Mouse (Mus musculus): ENCODE results near the gene Padi1. TPM values are rescaled to one million over a fixed set of nuclear protein-coding genes. Genes with fewer than 3 reads are reported as not detected.

Gene Padi1
- polyA plus RNA-seq, 1 experiment from 2014 or later: 0.28 TPM

- no peak overlapping the region for H3K27ac ChIP-seq (replicated peaks; ENCODE audit: low read depth, low read length)
- no peak for DNase-seq (ENCODE audit: low spot score)
- WGBS: 36% methylated on average over 4 of the region's 4 CpGs
- no peak overlapping the region for H3K9ac ChIP-seq (ENCODE audit: low read length)
- H3K9me3 ChIP-seq (ENCODE audit: control insufficient read depth, low read length): no peaks in the 10 kb centered on the region
- no peak for ATAC-seq (ENCODE audit: insufficient number of reproducible peaks, low FRiP score, low TSS enrichment, low read depth)
- no peak overlapping the region for H3K4me2 ChIP-seq (ENCODE audit: low read depth, severe bottlenecking)
- no peaks in the 10 kb centered on the region for H3K36me3 ChIP-seq (ENCODE audit: control insufficient read depth, insufficient read depth, low read length)
- no peak overlapping the region for H3K4me3 ChIP-seq (ENCODE audit: low read depth, low read length)
- no peaks in the 10 kb centered on the region for H3K4me1 ChIP-seq (ENCODE audit: control insufficient read depth, insufficient read depth, low read length)
- no peaks in the 10 kb centered on the region for H3K27me3 ChIP-seq (ENCODE audit: control insufficient read depth, insufficient read depth, low read length)
These were observed 74.5 kb downstream of the Padi1 start for GRCm38 (mm10) chr4:140771091-140771490.

DNA sequence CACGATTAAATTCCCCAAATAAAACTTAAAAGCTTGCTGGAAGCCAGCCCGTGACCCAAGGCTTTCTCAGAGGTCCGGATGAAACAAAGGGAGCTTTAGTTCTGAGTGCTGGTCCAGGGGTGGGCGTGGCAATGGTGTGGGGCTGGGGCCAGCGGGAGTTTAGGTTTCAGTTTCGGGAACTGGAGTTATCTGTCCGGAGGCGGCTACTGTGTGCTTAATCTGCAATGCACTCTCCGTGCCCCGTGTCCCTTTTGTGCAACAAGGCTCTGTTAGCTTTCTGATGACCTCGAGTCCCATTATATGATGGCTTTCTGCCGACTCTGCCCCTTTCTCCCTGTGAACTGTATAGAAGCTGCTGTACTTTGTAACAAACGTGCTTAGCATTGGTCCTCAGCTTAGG lies 75.1 kb downstream of the Padi1 start:
- DNase-seq (ENCODE audit: low spot score) (peak; percentile 49), ATAC-seq (ENCODE audit: insufficient number of reproducible peaks, low FRiP score, low TSS enrichment, low read depth) (no peak)
- Histone ChIP-seq H3K27ac (replicated peaks; ENCODE audit: low read depth, low read length) (no peak overlapping the region), H3K4me2 (ENCODE audit: low read depth, severe bottlenecking) (peak overlapping the region; percentile 32), H3K4me1 (ENCODE audit: control insufficient read depth, insufficient read depth, low read length) (no peaks in the 10 kb centered on the region), H3K9me3 (ENCODE audit: control insufficient read depth, low read length) (no peaks in the 10 kb centered on the region), H3K4me3 (ENCODE audit: low read depth, low read length) (no peak overlapping the region), H3K27me3 (ENCODE audit: control insufficient read depth, insufficient read depth, low read length) (no peaks in the 10 kb centered on the region), H3K9ac (ENCODE audit: low read length) (no peak overlapping the region), H3K36me3 (ENCODE audit: control insufficient read depth, insufficient read depth, low read length) (no peaks in the 10 kb centered on the region)
- whole genome bisulfite sequencing: 30% methylated on average over 13 of the region's 13 CpGs

GRCm38 (mm10) chr4:140768973-140769372 lies 76.6 kb downstream of the Padi1 start:
- Histone ChIP-seq H3K4me2 (ENCODE audit: low read depth, severe bottlenecking) (no peak overlapping the region), H3K27me3 (ENCODE audit: control insufficient read depth, insufficient read depth, low read length) (no peaks in the 10 kb centered on the region), H3K36me3 (ENCODE audit: control insufficient read depth, insufficient read depth, low read length) (no peaks in the 10 kb centered on the region), H3K9me3 (ENCODE audit: control insufficient read depth, low read length) (no peaks in the 10 kb centered on the region), H3K4me3 (ENCODE audit: low read depth, low read length) (no peak overlapping the region), H3K27ac (replicated peaks; ENCODE audit: low read depth, low read length) (no peak overlapping the region), H3K9ac (ENCODE audit: low read length) (no peak overlapping the region), H3K4me1 (ENCODE audit: control insufficient read depth, insufficient read depth, low read length) (no peaks in the 10 kb centered on the region)
- DNase-seq (ENCODE audit: low spot score) (no peak), ATAC-seq (ENCODE audit: insufficient number of reproducible peaks, low FRiP score, low TSS enrichment, low read depth) (0 out of 2 replicates have a peak, but pooled peaks have one; percentile 47)
- 79% methylated on average over 5 of the region's 5 CpGs for WGBS

- Histone ChIP-seq H3K4me3 (ENCODE audit: low read depth, low read length) (no peak overlapping the region), H3K4me2 (ENCODE audit: low read depth, severe bottlenecking) (no peak overlapping the region), H3K27me3 (ENCODE audit: control insufficient read depth, insufficient read depth, low read length) (no peaks in the 10 kb centered on the region), H3K9me3 (ENCODE audit: control insufficient read depth, low read length) (no peaks in the 10 kb centered on the region), H3K27ac (replicated peaks; ENCODE audit: low read depth, low read length) (no peak overlapping the region), H3K9ac (ENCODE audit: low read length) (no peak overlapping the region), H3K36me3 (ENCODE audit: control insufficient read depth, insufficient read depth, low read length) (no peaks in the 10 kb centered on the region), H3K4me1 (ENCODE audit: control insufficient read depth, insufficient read depth, low read length) (no peaks in the 10 kb centered on the region)
- no peak for DNase-seq (ENCODE audit: low spot score)
- WGBS: 80% methylated on average over 3 of the region's 3 CpGs
- ATAC-seq (ENCODE audit: insufficient number of reproducible peaks, low FRiP score, low TSS enrichment, low read depth): no peak
These were observed 79.6 kb downstream of the Padi1 start for GRCm38 (mm10) chr4:140765936-140766335.

DNA sequence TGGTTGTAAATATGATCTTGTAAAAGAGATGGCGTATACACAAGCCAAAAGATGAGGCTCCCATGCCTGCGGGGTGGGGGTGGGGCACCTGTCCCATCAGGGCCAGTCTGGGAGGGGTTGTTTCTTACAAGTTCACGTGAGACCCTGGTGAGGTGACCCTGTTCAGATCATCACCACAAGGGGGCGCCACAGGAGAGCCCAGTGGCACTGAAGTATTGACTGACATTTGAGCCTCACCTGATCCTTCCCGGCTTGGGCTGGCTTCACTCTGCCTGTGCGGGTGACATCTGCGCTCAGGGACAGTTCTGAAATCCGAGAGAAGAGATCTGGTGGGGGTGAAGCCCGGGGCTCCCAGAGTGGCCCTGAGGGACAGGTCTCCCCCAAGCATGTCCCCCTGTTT lies 82.4 kb downstream of the Padi1 start:
- DNase-seq (ENCODE audit: low spot score): peak; percentile 81
- WGBS: 12% methylated on average over 9 of the region's 9 CpGs
- H3K4me2 ChIP-seq (ENCODE audit: low read depth, severe bottlenecking): no peak overlapping the region
- H3K9me3 ChIP-seq (ENCODE audit: control insufficient read depth, low read length): no peaks in the 10 kb centered on the region
- no peaks in the 10 kb centered on the region for H3K36me3 ChIP-seq (ENCODE audit: control insufficient read depth, insufficient read depth, low read length)
- H3K9ac ChIP-seq (ENCODE audit: low read length): no peak overlapping the region
- peaks cover under 1% of the 10 kb centered on the region for H3K4me1 ChIP-seq (ENCODE audit: control insufficient read depth, insufficient read depth, low read length)
- H3K4me3 ChIP-seq (ENCODE audit: low read depth, low read length): no peak overlapping the region
- no peaks in the 10 kb centered on the region for H3K27me3 ChIP-seq (ENCODE audit: control insufficient read depth, insufficient read depth, low read length)
- H3K27ac ChIP-seq (replicated peaks; ENCODE audit: low read depth, low read length): no peak overlapping the region
- ATAC-seq (ENCODE audit: insufficient number of reproducible peaks, low FRiP score, low TSS enrichment, low read depth): no peak

Other genes with a start within 250 kb of the Padi1 start
- 11.8 and 12.8 TPM in 2 replicates for gene Arhgef10l, start 179.8 kb downstream of the Padi1 start, polyA plus RNA-seq (2014; fragmentation: Nextera tagmentation; extraction: Ambion mirVana)
- gene Rcc2, start 145.2 kb downstream of the Padi1 start, polyA plus RNA-seq (2014; fragmentation: Nextera tagmentation; extraction: Ambion mirVana): 87.2 and 101 TPM in 2 replicates
- 0.11 TPM in 1 of 2 replicates, not detected in the other for gene Padi6, start 103.1 kb downstream of the Padi1 start, polyA plus RNA-seq (2014; fragmentation: Nextera tagmentation; extraction: Ambion mirVana)
- gene Padi4, start 71.5 kb downstream of the Padi1 start, polyA plus RNA-seq (2014; fragmentation: Nextera tagmentation; extraction: Ambion mirVana): 0.12 TPM in 1 of 2 replicates, not detected in the other
- 0.54 and 0.61 TPM in 2 replicates for gene Padi3, start 35.1 kb downstream of the Padi1 start, polyA plus RNA-seq (2014; fragmentation: Nextera tagmentation; extraction: Ambion mirVana)
- gene Padi2, start 60.6 kb upstream of the Padi1 start, polyA plus RNA-seq (2014; fragmentation: Nextera tagmentation; extraction: Ambion mirVana): 0.17 and 0.35 TPM in 2 replicates
- 403 and 421 TPM in 2 replicates for gene Sdhb, start 115.4 kb upstream of the Padi1 start, polyA plus RNA-seq (2014; fragmentation: Nextera tagmentation; extraction: Ambion mirVana)
- gene Atp13a2, start 141.1 kb upstream of the Padi1 start, polyA plus RNA-seq (2014; fragmentation: Nextera tagmentation; extraction: Ambion mirVana): 27.8 and 28.7 TPM in 2 replicates
- gene Mfap2, start 164.6 kb upstream of the Padi1 start, polyA plus RNA-seq (2014; fragmentation: Nextera tagmentation; extraction: Ambion mirVana): 485 and 517 TPM in 2 replicates
- 8.7 and 9.0 TPM in 2 replicates for gene Crocc, start 214.8 kb upstream of the Padi1 start, polyA plus RNA-seq (2014; fragmentation: Nextera tagmentation; extraction: Ambion mirVana)
- gene Necap2, start 232.6 kb upstream of the Padi1 start, polyA plus RNA-seq (2014; fragmentation: Nextera tagmentation; extraction: Ambion mirVana): 65.0 and 71.0 TPM in 2 replicates
- gene Spata21, start 242.6 kb upstream of the Padi1 start, polyA plus RNA-seq (2014; fragmentation: Nextera tagmentation; extraction: Ambion mirVana): 0.32 TPM in 1 of 2 replicates, not detected in the other